Mouse (Mus musculus) lung, embryonic 14.5 days (tissue): ENCODE measurements around the gene Dnajc6. TPM values are rescaled to one million over a fixed set of nuclear protein-coding genes. Genes with fewer than 3 reads are reported as not detected.
A peak's percentile ranks its signal among the peaks of the same experiment; 100 is the strongest.

ENCODE experiments used
- ATAC-seq: fragments of 200-750 bp; cut with Nextera tagmentation; 2 replicates; pipeline ENCODE4 v1.8.0; 2017; ENCODE audit warnings: mild to moderate bottlenecking, moderate TSS enrichment, moderate library complexity; ENCODE audit not compliant: insufficient read depth
- DNase-seq: peaks from one replicate; pipeline ENCODE4 v3.0.0-alpha.2; 2015
- H3K27ac ChIP-seq: fragments of 300-500 bp; sonication (generic); 2 replicates; pipeline ENCODE4 v1.5.1; 2014; ENCODE audit warnings: low read depth, mild to moderate bottlenecking, moderate library complexity
- H3K27me3 ChIP-seq: fragments of 300-500 bp; sonication (generic); 2 replicates; pipeline ENCODE4 v1.6.1; 2014; ENCODE audit warnings: low read length, control low read depth; ENCODE audit not compliant: insufficient read depth
- H3K36me3 ChIP-seq: fragments of 300-500 bp; sonication (generic); 2 replicates; pipeline ENCODE4 v1.6.1; 2014; ENCODE audit warnings: control low read depth; ENCODE audit not compliant: insufficient read depth
- H3K4me1 ChIP-seq: fragments of 300-500 bp; sonication (generic); 2 replicates; pipeline ENCODE4 v1.6.1; 2014; ENCODE audit warnings: antibody characterized with exemption, control low read depth; ENCODE audit not compliant: insufficient read depth
- H3K4me2 ChIP-seq: fragments of 300-500 bp; sonication (generic); 2 replicates; pipeline ENCODE4 v1.6.1; 2014; ENCODE audit warnings: mild to moderate bottlenecking
- H3K4me3 ChIP-seq: fragments of 300-500 bp; sonication (generic); 2 replicates; pipeline ENCODE4 v1.5.1; 2014; ENCODE audit warnings: low read depth, low read length
- H3K9ac ChIP-seq: fragments of 300-500 bp; sonication (generic); 2 replicates; pipeline ENCODE4 v1.6.1; 2014
- H3K9me3 ChIP-seq: fragments of 300-500 bp; sonication (generic); 2 replicates; pipeline ENCODE4 v1.6.1; 2016; ENCODE audit warnings: low read depth, low read length, control low read depth
- CTCF ChIP-seq: IDR thresholded peaks from 2 replicates; pipeline ENCODE4 v1.5.1; 2016; ENCODE audit warnings: antibody characterized with exemption, low read depth
- WGBS: fragments of 180-500 bp; shearing (Covaris S2); extraction: QIAGEN DNeasy Blood & Tissue Kit; methylation state at CpG from one replicate; pipeline ENCODE4 v1.1.7; 2014; 5-methylcytosine and 5-hydroxymethylcytosine counted together
- polyA plus RNA-seq: library from polyadenylated mRNA; unstranded; fragments of >200 nt; fragmentation: Nextera tagmentation; extraction: Ambion mirVana; gene quantifications from 2 replicates; pipeline ENCODE4 v1.2.1, GENCODE M21; 2014

Gene Dnajc6
- polyA plus RNA-seq, 1 experiment from 2014 or later = 0.11 TPM

DNA sequence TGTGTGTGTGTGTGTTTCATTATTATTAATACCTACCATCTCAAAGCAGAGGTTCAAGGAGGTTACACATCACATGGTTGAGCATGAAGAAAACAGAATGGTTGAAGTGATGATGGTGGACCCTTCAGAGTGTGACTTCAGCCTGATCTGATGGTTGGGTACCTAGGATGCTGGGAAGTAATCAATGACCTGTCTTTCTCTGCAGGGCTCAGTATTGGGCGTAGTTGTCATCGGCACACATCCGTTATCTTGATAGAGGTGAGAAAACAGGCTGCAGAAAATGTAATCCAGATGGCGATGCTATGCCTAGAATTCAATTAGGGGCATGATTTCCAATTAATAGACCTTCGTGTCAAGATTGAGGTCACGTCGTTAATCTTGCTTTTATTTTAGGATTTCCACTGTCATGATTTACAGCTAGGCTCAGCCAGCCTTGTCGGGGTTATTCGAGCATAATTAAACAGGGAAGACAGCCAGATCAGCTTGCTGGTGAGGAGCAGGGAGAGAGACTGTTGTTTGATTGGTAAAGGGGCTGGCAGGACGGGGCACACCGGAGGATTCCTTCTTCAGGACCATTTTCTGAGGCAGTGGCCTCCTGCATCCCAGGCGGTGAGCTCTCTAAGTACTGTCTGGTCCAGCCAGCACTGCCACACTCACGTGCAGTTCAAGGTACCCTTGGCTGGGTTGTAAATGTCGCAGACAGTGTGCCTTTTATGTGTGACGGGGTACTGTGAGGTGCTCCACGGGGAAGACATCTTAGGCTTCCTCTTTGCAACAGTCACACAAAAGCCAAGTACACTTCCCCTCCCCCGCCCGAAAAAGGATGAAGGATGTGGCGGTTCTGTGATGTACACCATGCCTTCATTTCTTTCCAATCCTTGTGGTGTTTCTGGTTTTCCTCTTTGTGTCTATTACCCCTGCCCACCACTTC, 88.3 kb downstream of the Dnajc6 start:
- Histone ChIP-seq H3K9me3 (no peaks in the 10 kb centered on the region), H3K36me3 (no peaks in the 10 kb centered on the region), H3K4me2 (no peak overlapping the region), H3K4me3 (no peak overlapping the region), H3K4me1 (no peaks in the 10 kb centered on the region), H3K27ac (no peak overlapping the region), H3K27me3 (no peaks in the 10 kb centered on the region), H3K9ac (no peak overlapping the region)
- WGBS = 54% methylated on average over 19 of the region's 19 CpGs
- no peak for DNase-seq
- TF ChIP-seq CTCF = no peak
- ATAC-seq = no peak

DNA sequence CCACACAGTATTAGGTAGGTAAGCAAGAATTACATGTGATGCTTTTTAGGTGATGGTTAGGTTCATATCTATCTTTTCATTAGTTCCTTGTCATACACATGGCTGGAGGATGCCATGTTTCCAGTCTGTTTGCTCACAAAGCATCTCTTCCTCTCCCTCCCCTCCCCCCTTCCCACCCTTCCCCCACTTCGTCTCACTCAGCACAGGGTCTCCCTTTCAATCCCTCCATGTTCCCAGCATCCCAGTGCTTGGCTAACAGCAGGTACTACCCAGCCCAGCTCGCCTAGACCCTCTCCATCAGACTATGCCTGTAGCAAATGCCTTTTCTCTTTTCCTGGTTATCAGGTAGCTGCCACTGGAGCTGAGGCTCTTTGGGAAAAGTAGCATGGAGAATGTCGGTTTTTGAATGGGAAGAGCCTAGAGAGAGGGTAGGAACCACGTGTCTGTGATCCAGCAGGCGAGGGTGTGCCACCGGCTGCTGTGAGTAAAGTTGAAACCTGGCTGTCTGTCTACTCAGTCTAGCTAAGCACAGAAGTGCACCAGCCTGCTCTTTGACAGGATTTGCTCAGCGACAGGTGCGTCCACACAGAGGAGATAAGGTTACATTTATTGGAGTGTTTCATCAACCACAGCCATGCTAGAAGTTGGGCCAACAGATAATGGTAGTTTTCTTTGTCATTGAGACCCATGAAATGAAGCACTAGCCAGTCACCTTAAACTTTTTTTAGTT, 89.2 kb downstream of the Dnajc6 start:
- Histone ChIP-seq H3K4me1 (no peaks in the 10 kb centered on the region), H3K9ac (no peak overlapping the region), H3K9me3 (no peaks in the 10 kb centered on the region), H3K4me3 (no peak overlapping the region), H3K4me2 (no peak overlapping the region), H3K36me3 (no peaks in the 10 kb centered on the region), H3K27me3 (no peaks in the 10 kb centered on the region), H3K27ac (no peak overlapping the region)
- TF ChIP-seq CTCF = no peak
- ATAC-seq (no peak), DNase-seq (no peak)
- 45% methylated on average over 8 of the region's 8 CpGs for WGBS

DNA sequence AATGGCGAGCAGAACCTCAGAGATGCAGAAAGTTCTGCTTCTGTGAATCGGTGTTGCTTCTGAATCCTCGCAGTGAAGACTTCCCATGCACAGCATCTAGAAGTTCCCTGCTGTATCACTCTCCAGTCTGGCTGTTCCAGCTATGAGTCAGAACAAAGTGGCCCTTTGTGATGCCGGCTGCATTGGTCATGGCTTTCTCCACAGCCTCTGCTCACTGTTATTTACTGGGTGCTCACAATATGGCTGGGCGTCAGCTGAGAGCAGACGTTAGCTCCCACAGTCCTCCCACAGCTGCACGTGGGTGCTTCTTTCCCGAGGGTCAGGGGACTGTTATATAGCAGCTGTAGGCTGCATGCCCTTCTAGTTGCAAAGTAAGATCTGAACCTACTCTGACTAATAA, 92.5 kb downstream of the Dnajc6 start:
- no peak overlapping the region for H3K9ac ChIP-seq
- no peaks in the 10 kb centered on the region for H3K36me3 ChIP-seq
- no peaks in the 10 kb centered on the region for H3K4me1 ChIP-seq
- WGBS = 71% methylated on average over 8 of the region's 8 CpGs
- H3K27me3 ChIP-seq = no peaks in the 10 kb centered on the region
- ATAC-seq = no peak
- no peaks in the 10 kb centered on the region for H3K9me3 ChIP-seq
- no peak for TF ChIP-seq CTCF
- no peak overlapping the region for H3K27ac ChIP-seq
- H3K4me2 ChIP-seq = no peak overlapping the region
- no peak overlapping the region for H3K4me3 ChIP-seq
- no peak for DNase-seq

DNA sequence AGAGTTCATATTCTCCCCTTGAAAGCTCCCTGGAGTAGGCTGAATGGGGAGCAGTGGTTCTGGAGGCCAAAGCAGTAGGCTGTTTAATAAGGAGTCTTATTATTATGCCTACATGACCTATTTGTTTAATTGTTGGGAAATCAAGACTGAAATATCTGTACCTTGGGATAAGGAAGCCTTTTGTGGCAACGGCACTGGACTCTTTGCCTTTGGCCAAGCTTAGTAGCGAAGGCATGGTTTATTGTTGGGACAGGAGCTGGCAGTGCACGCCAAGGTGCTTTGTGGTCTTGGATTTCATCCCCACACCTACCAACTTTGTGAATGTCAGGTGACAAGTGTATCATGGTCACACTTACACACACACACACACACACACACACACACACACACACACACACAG, 93.3 kb downstream of the Dnajc6 start:
- Histone ChIP-seq H3K27ac (no peak overlapping the region), H3K27me3 (no peaks in the 10 kb centered on the region), H3K4me2 (no peak overlapping the region), H3K36me3 (no peaks in the 10 kb centered on the region), H3K4me3 (no peak overlapping the region), H3K9ac (no peak overlapping the region), H3K9me3 (no peaks in the 10 kb centered on the region), H3K4me1 (no peaks in the 10 kb centered on the region)
- ATAC-seq (no peak), DNase-seq (no peak)
- WGBS = 88% methylated on average over 3 of the region's 3 CpGs
- no peak for TF ChIP-seq CTCF

DNA sequence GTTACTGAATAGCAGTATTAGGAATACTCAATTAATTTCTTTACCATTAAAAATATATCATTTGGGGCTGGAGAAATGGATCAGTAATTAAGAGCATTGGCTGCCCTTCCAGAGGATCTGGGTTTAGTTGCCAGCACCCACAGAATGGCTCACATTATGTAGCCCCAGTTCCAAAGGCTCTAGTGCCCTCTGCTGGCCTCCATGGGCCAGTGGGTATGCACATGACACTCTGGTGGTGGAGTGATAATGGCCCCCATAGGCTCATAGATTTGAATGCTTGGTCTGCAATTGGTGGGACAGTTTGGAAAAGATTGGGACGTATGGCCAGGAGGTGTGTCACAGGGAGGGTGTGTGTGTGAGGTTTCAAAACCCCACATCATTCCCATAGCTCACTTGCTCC, 95.0 kb downstream of the Dnajc6 start:
- Histone ChIP-seq H3K36me3 (no peaks in the 10 kb centered on the region), H3K4me2 (no peak overlapping the region), H3K27me3 (no peaks in the 10 kb centered on the region), H3K9me3 (no peaks in the 10 kb centered on the region), H3K4me3 (no peak overlapping the region), H3K9ac (no peak overlapping the region), H3K27ac (no peak overlapping the region), H3K4me1 (no peaks in the 10 kb centered on the region)
- 0 out of 2 replicates have a peak, but pooled peaks have one; percentile 8 for TF ChIP-seq CTCF
- DNase-seq (no peak), ATAC-seq (no peak)
- 76% methylated on average over 1 of the region's 1 CpGs for WGBS

DNA sequence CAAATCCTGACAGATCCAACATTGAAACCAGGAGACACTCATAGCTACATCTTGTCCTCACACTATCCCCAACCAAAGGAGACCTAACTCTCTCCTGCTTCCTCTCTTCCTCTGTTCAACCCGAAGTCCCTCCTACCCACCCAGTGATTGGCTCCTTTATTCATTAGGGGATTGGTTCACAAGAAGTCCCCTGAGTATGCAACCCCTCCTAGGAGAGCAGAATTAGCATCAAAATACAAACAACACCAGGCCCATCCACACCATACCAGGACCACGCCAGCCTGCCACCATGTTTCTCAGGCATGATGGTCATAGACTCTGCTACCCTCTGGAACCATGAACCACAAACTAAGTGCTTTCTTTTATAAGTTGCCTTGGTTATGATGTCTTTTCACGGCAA, 96.0 kb downstream of the Dnajc6 start:
- Histone ChIP-seq H3K4me3 (no peak overlapping the region), H3K27ac (no peak overlapping the region), H3K4me1 (no peaks in the 10 kb centered on the region), H3K4me2 (no peak overlapping the region), H3K9me3 (no peaks in the 10 kb centered on the region), H3K36me3 (no peaks in the 10 kb centered on the region), H3K27me3 (no peaks in the 10 kb centered on the region), H3K9ac (no peak overlapping the region)
- no peak for TF ChIP-seq CTCF
- DNase-seq = no peak
- whole genome bisulfite sequencing = 79% methylated on average over 3 of the region's 3 CpGs
- no peak for ATAC-seq

DNA sequence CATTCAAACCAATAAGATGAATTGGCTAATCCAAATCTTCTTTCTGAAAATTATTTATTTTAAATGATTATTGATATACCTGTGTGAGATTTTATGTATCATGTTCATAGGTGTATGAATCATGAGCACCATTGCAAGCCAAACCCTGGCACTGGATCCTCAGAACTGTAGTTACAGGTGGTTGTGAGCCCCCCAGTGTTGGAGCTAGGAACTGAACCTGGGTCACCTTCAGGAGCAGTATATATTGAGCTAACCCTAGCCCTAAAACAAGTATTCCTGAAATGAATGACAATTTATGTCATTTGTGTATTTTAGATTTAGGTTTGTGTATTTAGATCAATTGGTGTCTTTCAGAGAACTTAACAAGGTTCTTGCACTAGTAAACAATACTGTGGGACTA, 105.3 kb downstream of the Dnajc6 start:
- DNase-seq = peak; percentile 42
- peak; percentile 47 for TF ChIP-seq CTCF

More for the DNA sequence above, 105.3 kb downstream of the Dnajc6 start:
- Histone ChIP-seq H3K36me3 (no peaks in the 10 kb centered on the region), H3K9me3 (no peaks in the 10 kb centered on the region), H3K4me1 (no peaks in the 10 kb centered on the region), H3K27me3 (no peaks in the 10 kb centered on the region), H3K9ac (no peak overlapping the region), H3K27ac (no peak overlapping the region), H3K4me2 (no peak overlapping the region), H3K4me3 (no peak overlapping the region)
- ATAC-seq = no peak
